Mouse (Mus musculus) G1E (cell line): ENCODE measurements around the gene Gxylt1. TPM values are rescaled to one million over a fixed set of nuclear protein-coding genes. Genes with fewer than 3 reads are reported as not detected.
"Not testable (repeated sequence)": the region's sequence is repeated elsewhere in the genome, so short reads cannot be mapped to it uniquely, and the experiment has no call there.

Source experiments
- ATAC-seq: 2 replicates; pipeline ENCODE4 v1.8.0; 2016; ENCODE audit warnings: mild to moderate bottlenecking; ENCODE audit not compliant: insufficient number of reproducible peaks, poor library complexity, low FRiP score, severe bottlenecking; ENCODE audit errors: extremely low read depth
- DNase-seq: peaks from one replicate; pipeline ENCODE4 v3.0.0; 2012; ENCODE audit warnings: low spot score
- H3K27me3 ChIP-seq: 2 replicates; pipeline ENCODE4 v1.6.1; 2012; ENCODE audit warnings: mild to moderate bottlenecking, low read length, inconsistent platforms; ENCODE audit not compliant: insufficient read depth
- H3K36me3 ChIP-seq: replicated peaks from 2 replicates; pipeline ENCODE3; 2012; ENCODE audit warnings: mild to moderate bottlenecking, inconsistent platforms
- H3K4me1 ChIP-seq: 2 replicates; pipeline ENCODE4 v1.6.1; 2012; ENCODE audit warnings: low read depth, low read length, inconsistent platforms, mixed read lengths; ENCODE audit not compliant: insufficient read depth
- H3K4me3 ChIP-seq: 2 replicates; pipeline ENCODE4 v1.5.1; 2012; ENCODE audit warnings: low read depth, mild to moderate bottlenecking, inconsistent platforms, low read length, moderate library complexity, mixed read lengths
- H3K9me3 ChIP-seq: replicated peaks from 2 replicates; pipeline ENCODE4 v1.6.1; 2012; ENCODE audit warnings: inconsistent platforms
- CTCF ChIP-seq: IDR thresholded peaks from 2 replicates; pipeline ENCODE4 v1.5.1; 2012; ENCODE audit warnings: low read depth, low read length, inconsistent platforms, mixed read lengths
- GATA1 ChIP-seq: IDR thresholded peaks from 2 replicates; pipeline ENCODE4 v1.6.1; 2012; ENCODE audit warnings: borderline replicate concordance, low read length, inconsistent platforms, mixed read lengths
- GATA2 ChIP-seq: IDR thresholded peaks from 2 replicates; pipeline ENCODE4 v1.6.1; 2012; ENCODE audit warnings: low read depth, low read length, inconsistent platforms, borderline replicate concordance
- POLR2AphosphoS5 ChIP-seq: IDR thresholded peaks from 2 replicates; pipeline ENCODE4 v1.6.1; 2012; ENCODE audit warnings: low read depth, low read length, inconsistent platforms; ENCODE audit not compliant: insufficient replicate concordance
- TAL1 ChIP-seq: conservative IDR thresholded peaks from 2 replicates; pipeline ENCODE4 v1.6.1; 2012; ENCODE audit warnings: low read depth, low read length, inconsistent platforms, mixed read lengths
- polyA plus RNA-seq: library from polyadenylated mRNA; stranded (reverse); fragments of >175 nt; gene quantifications from 2 replicates; pipeline ENCODE4 v1.2.3, GENCODE M21; 2012
- total RNA-seq, 2 experiments: library from RNA; stranded (forward) in 1 of 2; stranded (reverse) in 1 of 2; fragments of 200-1000 nt in 1 of 2; fragments of >200 nt in 1 of 2; fragmentation: Nextera tagmentation in 1 of 2; gene quantifications; 2 replicates each; pipeline ENCODE4 v1.2.3; 2014 to 2017

The Gxylt1 gene
- total and polyA plus RNA-seq, 3 experiments: 3.2 to 21.0 (median 18.4) TPM

- H3K36me3 ChIP-seq: peaks cover 90% of the 10 kb centered on the region
- ATAC-seq: no peak
Measured at GRCm38 (mm10) chr15:93259933-93260332, 15.0 kb downstream of the Gxylt1 start.

GRCm38 (mm10) chr15:93255295-93255694 is 19.7 kb downstream of the Gxylt1 start:
- no peaks in the 10 kb centered on the region for H3K27me3 ChIP-seq
- TF ChIP-seq POLR2AphosphoS5 (no peak), GATA2 (no peak), CTCF (no peak), TAL1 (no peak), GATA1 (no peak)
- peaks cover 91% of the 10 kb centered on the region for H3K36me3 ChIP-seq
- no peak overlapping the region for H3K4me3 ChIP-seq
- no peaks in the 10 kb centered on the region for H3K4me1 ChIP-seq
- no peaks in the 10 kb centered on the region for H3K9me3 ChIP-seq
- ATAC-seq: no peak
- no peak for DNase-seq

More at GRCm38 (mm10) chr15:93259933-93260332, 15.0 kb downstream of the Gxylt1 start:
- no peak for DNase-seq
- Histone ChIP-seq H3K9me3 (no peaks in the 10 kb centered on the region), H3K4me3 (no peak overlapping the region), H3K4me1 (0 out of 2 replicates have a peak, but pooled peaks cover 3% of the 10 kb centered on the region), H3K27me3 (no peaks in the 10 kb centered on the region)
- TF ChIP-seq CTCF: no peak

DNA sequence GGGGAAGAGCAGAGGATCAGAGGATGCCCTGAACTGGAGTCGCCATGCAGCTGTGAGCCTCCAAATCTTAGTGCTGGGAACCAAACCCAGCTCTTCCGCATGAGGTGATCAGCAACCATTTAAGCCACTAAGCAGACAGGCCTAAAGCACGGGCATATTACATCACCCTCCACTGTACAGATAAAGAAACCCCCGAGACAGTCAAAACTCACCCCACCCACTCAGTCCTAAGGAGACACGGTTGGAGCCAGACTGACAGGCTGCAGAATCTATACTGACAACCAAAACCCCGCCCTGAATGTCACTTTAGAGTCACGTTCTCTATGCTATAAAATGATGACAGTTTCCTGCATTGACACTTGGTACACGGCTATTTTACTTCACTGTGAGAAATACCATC is 21.8 kb downstream of the Gxylt1 start:
- H3K36me3 ChIP-seq: peaks cover 92% of the 10 kb centered on the region
- no peak for ATAC-seq
- no peak for TF ChIP-seq POLR2AphosphoS5
- no peak for TF ChIP-seq GATA1
- TF ChIP-seq GATA2: no peak
- TF ChIP-seq TAL1: no peak
- TF ChIP-seq CTCF: no peak
- no peak overlapping the region for H3K4me3 ChIP-seq
- H3K4me1 ChIP-seq: no peaks in the 10 kb centered on the region
- no peaks in the 10 kb centered on the region for H3K9me3 ChIP-seq
- DNase-seq: no peak
- H3K27me3 ChIP-seq: no peaks in the 10 kb centered on the region

DNA sequence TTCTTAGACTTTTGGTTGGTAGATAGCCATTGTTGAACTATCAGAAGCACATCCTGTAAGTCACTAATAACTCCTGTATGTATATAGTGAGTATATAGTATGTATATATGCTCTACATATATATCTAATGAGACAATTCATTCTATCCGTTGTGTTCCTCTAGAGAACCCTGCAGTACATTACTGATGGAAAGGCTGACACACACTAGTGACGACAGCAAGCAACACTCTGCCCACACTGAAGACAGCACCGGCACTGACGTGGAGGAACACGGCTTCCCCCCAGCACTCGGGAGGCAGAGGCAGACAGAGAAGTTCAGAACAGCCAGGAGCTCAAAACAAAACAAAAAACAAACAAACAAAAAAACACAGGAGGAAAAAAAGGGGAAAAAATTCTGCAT is 22.6 kb downstream of the Gxylt1 start:
- no peaks in the 10 kb centered on the region for H3K9me3 ChIP-seq
- H3K36me3 ChIP-seq: peaks cover 91% of the 10 kb centered on the region
- no peaks in the 10 kb centered on the region for H3K4me1 ChIP-seq
- TF ChIP-seq TAL1: no peak
- no peak for TF ChIP-seq GATA1
- no peak for TF ChIP-seq CTCF
- TF ChIP-seq POLR2AphosphoS5: no peak
- no peak for TF ChIP-seq GATA2
- DNase-seq: no peak
- no peak for ATAC-seq
- H3K27me3 ChIP-seq: no peaks in the 10 kb centered on the region
- H3K4me3 ChIP-seq: no peak overlapping the region

GRCm38 (mm10) chr15:93251553-93252250 is 23.3 kb downstream of the Gxylt1 start:
- Histone ChIP-seq H3K4me3 (no peak overlapping the region), H3K4me1 (no peaks in the 10 kb centered on the region), H3K27me3 (no peaks in the 10 kb centered on the region), H3K9me3 (no peaks in the 10 kb centered on the region), H3K36me3 (peaks cover 91% of the 10 kb centered on the region)
- no peak for DNase-seq
- TF ChIP-seq POLR2AphosphoS5: no peak
- TF ChIP-seq TAL1: no peak
- TF ChIP-seq GATA1: no peak
- TF ChIP-seq GATA2: no peak
- no peak for ATAC-seq

DNA sequence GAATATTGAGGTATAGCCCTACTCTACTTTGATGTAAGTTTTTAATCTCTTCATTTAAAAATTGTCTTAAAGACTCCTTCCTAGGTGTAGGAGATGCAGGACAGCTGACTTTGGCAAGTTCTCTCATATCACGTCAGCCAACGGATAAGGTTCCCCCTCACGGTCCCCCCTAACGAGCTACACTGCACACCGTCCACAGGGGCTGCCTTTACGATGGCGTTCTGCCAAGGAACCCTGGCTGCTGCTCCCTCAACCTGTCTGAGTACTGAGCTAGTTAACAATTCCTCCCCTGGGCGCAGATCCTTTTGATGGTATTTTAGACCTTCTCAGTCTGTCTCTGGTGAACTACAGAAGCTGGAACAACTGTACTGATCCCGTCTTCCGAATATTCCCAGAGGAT is 31.8 kb downstream of the Gxylt1 start:
- no peak overlapping the region for H3K4me3 ChIP-seq
- DNase-seq: no peak
- H3K9me3 ChIP-seq: no peaks in the 10 kb centered on the region
- ATAC-seq: no peak
- peaks cover 80% of the 10 kb centered on the region for H3K36me3 ChIP-seq
- H3K27me3 ChIP-seq: no peaks in the 10 kb centered on the region
- TF ChIP-seq TAL1 (no peak), GATA1 (no peak), GATA2 (no peak), POLR2AphosphoS5 (no peak), CTCF (no peak)
- H3K4me1 ChIP-seq: no peaks in the 10 kb centered on the region

GRCm38 (mm10) chr15:93236456-93236855 is 38.5 kb downstream of the Gxylt1 start:
- H3K4me3 ChIP-seq, DNase-seq, H3K4me1 ChIP-seq, ATAC-seq, H3K27me3 ChIP-seq, H3K9me3 ChIP-seq: not testable (repeated sequence)
- H3K36me3 ChIP-seq: peaks cover 26% of the 10 kb centered on the region
